Mouse (Mus musculus) skeletal muscle tissue, adult 2 months (tissue): ENCODE measurements at regions not wholly inside any gene's neighbourhood (a gene's known extent, or its start where the extent isn't known, plus 50 kb on each side); places are given as distances from the start of the nearest gene placed in this dataset.

Source experiments
- DNase-seq: peaks from one replicate; pipeline ENCODE4 v3.0.0-alpha.2; 2012; ENCODE audit warnings: low read depth, low spot score

- no peak for DNase-seq
Observed at GRCm38 (mm10) chr15:87091048-87091777, 452.9 kb upstream of the Fam19a5 start.

- no peak for DNase-seq
Observed at GRCm38 (mm10) chr15:87097206-87097605, 446.9 kb upstream of the Fam19a5 start.

- DNase-seq, result no peak
Observed at GRCm38 (mm10) chr15:87101146-87101545, 443.0 kb upstream of the Fam19a5 start.

- no peak for DNase-seq
Observed at GRCm38 (mm10) chr15:87102211-87102610, 441.9 kb upstream of the Fam19a5 start.

GRCm38 (mm10) chr15:87105951-87106350 is 438.1 kb upstream of the Fam19a5 start:
- DNase-seq, result no peak

- DNase-seq, result peak; percentile 40
Observed at GRCm38 (mm10) chr15:87107701-87108100, 436.4 kb upstream of the Fam19a5 start.

- no peak for DNase-seq
Observed at GRCm38 (mm10) chr15:87108411-87108810, 435.7 kb upstream of the Fam19a5 start.

- no peak for DNase-seq
Observed at GRCm38 (mm10) chr15:87122656-87123055, 421.4 kb upstream of the Fam19a5 start.

GRCm38 (mm10) chr15:87125427-87126148 is 418.5 kb upstream of the Fam19a5 start:
- peak; percentile 63 for DNase-seq

GRCm38 (mm10) chr15:87138870-87139269 is 405.2 kb upstream of the Fam19a5 start:
- DNase-seq, result no peak

- no peak for DNase-seq
Observed at GRCm38 (mm10) chr15:87169136-87169535, 375.0 kb upstream of the Fam19a5 start.

- DNase-seq, result peak; percentile 5
Observed at GRCm38 (mm10) chr15:87170890-87171289, 373.2 kb upstream of the Fam19a5 start.

GRCm38 (mm10) chr15:87173096-87173495 is 371.0 kb upstream of the Fam19a5 start:
- DNase-seq, result no peak

GRCm38 (mm10) chr15:87178646-87179045 is 365.5 kb upstream of the Fam19a5 start:
- DNase-seq, result no peak

GRCm38 (mm10) chr15:87180836-87181235 is 363.3 kb upstream of the Fam19a5 start:
- no peak for DNase-seq

GRCm38 (mm10) chr15:87184248-87184647 is 359.9 kb upstream of the Fam19a5 start:
- no peak for DNase-seq

- no peak for DNase-seq
Observed at GRCm38 (mm10) chr15:87188816-87189455, 355.2 kb upstream of the Fam19a5 start.

GRCm38 (mm10) chr15:87191901-87192300 is 352.2 kb upstream of the Fam19a5 start:
- no peak for DNase-seq

GRCm38 (mm10) chr15:87196306-87196893 is 347.7 kb upstream of the Fam19a5 start:
- no peak for DNase-seq

- no peak for DNase-seq
Observed at GRCm38 (mm10) chr15:87199641-87200040, 344.5 kb upstream of the Fam19a5 start.

- DNase-seq, result peak; percentile 12
Observed at GRCm38 (mm10) chr15:87200282-87201048, 343.6 kb upstream of the Fam19a5 start.
